Comparison of ENCODE assay signal across 8 mouse cellular contexts in genomic region chr9:40575053-40575985, GRCm38 (mm10). TPM values are rescaled to one million over a fixed set of nuclear protein-coding genes. Genes with fewer than 3 reads are reported as not detected.
DNase-seq lines count a peak whose midpoint lies in the region; ATAC-seq and TF ChIP-seq lines count a peak whose summit lies in the region.

No protein-coding gene starts in this region.

- DNase-seq in kidney, adult 18-20 months = peak; percentile 18
- peak; percentile 57 for DNase-seq in brain, embryonic 14.5 days (ENCODE audit: low read depth)
- DNase-seq in kidney, postnatal 14 days = peak; percentile 7
- DNase-seq in frontal cortex, adult 2 months (ENCODE audit: extremely low spot score in 1 of 2, low spot score in 1 of 2) = no peak
- DNase-seq in layer of hippocampus, adult 8-10 months (ENCODE audit: low spot score in 2 of 2) = no peak

- H3K4me2 ChIP-seq in kidney, embryonic 16.5 days (replicated peaks; ENCODE audit: low read depth, low read length) = no peak overlapping the region
- peak overlapping the region; percentile 16 for H3K4me2 ChIP-seq in heart, embryonic 12.5 days

- TF ChIP-seq POLR2A in brain, embryonic 14.5 days (IDR thresholded peaks at IDR 0.05; ENCODE audit: borderline replicate concordance, extremely low read depth, insufficient read depth, insufficient read length, poor library complexity, severe bottlenecking) = no peak
- no peak for TF ChIP-seq POLR2A in small intestine, adult 2 months (IDR thresholded peaks at IDR 0.05; ENCODE audit: low read depth, low read length)

- no peak overlapping the region for H3K27ac ChIP-seq in kidney, embryonic 16.5 days (ENCODE audit: low read length)
- peak overlapping the region; percentile 60 for H3K27ac ChIP-seq in heart, embryonic 12.5 days (ENCODE audit: poor library complexity, severe bottlenecking)
- peak overlapping the region; percentile 47 for H3K27ac ChIP-seq in small intestine, adult 2 months (ENCODE audit: insufficient read depth, low read depth, low read length)

- H3K4me3 ChIP-seq in kidney, embryonic 16.5 days (ENCODE audit: low read length) = no peak overlapping the region
- no peak overlapping the region for H3K4me3 ChIP-seq in heart, embryonic 12.5 days
- no peak overlapping the region for H3K4me3 ChIP-seq in small intestine, adult 2 months (ENCODE audit: low read depth, low read length)

- H3K9ac ChIP-seq in kidney, embryonic 16.5 days (replicated peaks; ENCODE audit: low read length) = no peak overlapping the region
- no peak overlapping the region for H3K9ac ChIP-seq in heart, embryonic 12.5 days

- peaks cover 13% of the 10 kb centered on the region for H3K4me1 ChIP-seq in kidney, embryonic 16.5 days (ENCODE audit: insufficient read depth, low read length)
- peaks cover 18% of the 10 kb centered on the region for H3K4me1 ChIP-seq in heart, embryonic 12.5 days (replicated peaks)
- no peaks in the 10 kb centered on the region for H3K4me1 ChIP-seq in small intestine, adult 2 months (ENCODE audit: control insufficient read depth, insufficient read depth, insufficient read length, low read length)

- no peaks in the 10 kb centered on the region for H3K9me3 ChIP-seq in kidney, embryonic 16.5 days (ENCODE audit: low read length)
- H3K9me3 ChIP-seq in heart, embryonic 12.5 days (replicated peaks) = no peaks in the 10 kb centered on the region

- 49% methylated on average over 14 of the region's 14 CpGs for WGBS in kidney, embryonic 16.5 days
- WGBS in heart, embryonic 12.5 days = 46% methylated on average over 14 of the region's 14 CpGs
- WGBS in small intestine, adult 2 months = 47% methylated on average over 14 of the region's 14 CpGs

- H3K36me3 ChIP-seq in kidney, embryonic 16.5 days (ENCODE audit: insufficient read depth, low read length) = no peaks in the 10 kb centered on the region
- H3K36me3 ChIP-seq in heart, embryonic 12.5 days = no peaks in the 10 kb centered on the region
- no peaks in the 10 kb centered on the region for H3K36me3 ChIP-seq in small intestine, adult 2 months (ENCODE audit: control insufficient read depth, insufficient read depth, low read length)

- TF ChIP-seq CTCF in brain, embryonic 14.5 days (IDR thresholded peaks at IDR 0.05; ENCODE audit: borderline replicate concordance, extremely low read depth, insufficient read depth, insufficient read length) = no peak
- no peak for TF ChIP-seq CTCF in small intestine, adult 2 months (IDR thresholded peaks at IDR 0.05; ENCODE audit: extremely low read depth, insufficient read length, insufficient replicate concordance, low read depth, low read length)

- no peak for ATAC-seq in kidney, embryonic 16.5 days (ENCODE audit: low FRiP score, low TSS enrichment)
- ATAC-seq in heart, embryonic 12.5 days (ENCODE audit: insufficient number of reproducible peaks, low FRiP score) = no peak

- no peaks in the 10 kb centered on the region for H3K27me3 ChIP-seq in kidney, embryonic 16.5 days (ENCODE audit: insufficient read depth, low read length)
- H3K27me3 ChIP-seq in heart, embryonic 12.5 days (replicated peaks) = no peaks in the 10 kb centered on the region
- H3K27me3 ChIP-seq in small intestine, adult 2 months (ENCODE audit: control insufficient read depth, insufficient read depth, low read length) = no peaks in the 10 kb centered on the region

RNA-seq across cellular contexts. Expression of gene Gramd1b, which starts 44.1 kb away (rescaled TPM):
- polyA plus RNA-seq in kidney, embryonic 16.5 days (2015; fragmentation: Nextera tagmentation; extraction: Ambion mirVana) = 11.0 and 13.7 TPM in 2 replicates
- 41.2 and 42.0 TPM in 2 replicates for polyA plus RNA-seq in brain, embryonic 14.5 days (2012; rRNA removed)
- polyA plus RNA-seq in heart, embryonic 12.5 days (2016; fragmentation: Nextera tagmentation; extraction: Ambion mirVana) = 7.9 and 10.5 TPM in 2 replicates
- 20.3 and 128 TPM in 2 replicates for polyA plus RNA-seq in small intestine, adult 2 months (2012; rRNA removed)
- 129 and 133 TPM in 2 replicates for polyA plus RNA-seq in frontal cortex, adult 2 months (2012; rRNA removed)
- total RNA-seq in layer of hippocampus, adult 8-10 months (2022) = 100 to 1,000 TPM; 134 to 191 (median 158) TPM

Comparison
In these comparisons a context has a peak if more than half of its experiments do, and no peak if none do; other contexts are left out.
1. DNase-seq: peak in kidney, adult 18-20 months (single experiment), brain, embryonic 14.5 days (single experiment) and kidney, postnatal 14 days (single experiment); none in frontal cortex, adult 2 months (0 of 2) and layer of hippocampus, adult 8-10 months (0 of 2).